Mouse (Mus musculus) layer of hippocampus, adult 11-12 months (tissue): ENCODE results near the gene Tmco5b.

ENCODE experiments used
- DNase-seq: peaks from one replicate; pipeline ENCODE4 v3.0.0; 2022; ENCODE audit warnings: low spot score

Tmco5b gene

DNA sequence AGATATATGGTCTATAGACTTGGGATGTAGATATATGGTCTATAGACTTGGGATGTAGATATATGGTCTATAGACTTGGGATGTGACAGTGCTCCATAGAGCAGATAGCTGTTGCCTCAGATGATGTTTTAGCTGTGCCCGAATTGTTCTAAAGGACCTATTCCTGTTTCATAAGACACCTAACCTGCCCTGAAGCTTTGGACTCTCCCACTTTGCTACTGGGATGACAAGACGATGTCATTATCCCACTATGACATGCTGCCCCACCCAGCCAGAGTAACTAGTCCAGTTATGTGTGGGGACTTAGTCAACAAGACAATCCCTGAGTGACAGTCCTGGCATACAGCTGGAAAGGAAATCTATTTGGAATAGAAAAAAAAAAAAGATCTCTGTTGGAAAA is at the start of gene Tmco5b:
Gene Tmco5b, plus strand, starts transcription at position 301 of the 400 bp plus-strand sequence.
- DNase-seq: no peak

DNA sequence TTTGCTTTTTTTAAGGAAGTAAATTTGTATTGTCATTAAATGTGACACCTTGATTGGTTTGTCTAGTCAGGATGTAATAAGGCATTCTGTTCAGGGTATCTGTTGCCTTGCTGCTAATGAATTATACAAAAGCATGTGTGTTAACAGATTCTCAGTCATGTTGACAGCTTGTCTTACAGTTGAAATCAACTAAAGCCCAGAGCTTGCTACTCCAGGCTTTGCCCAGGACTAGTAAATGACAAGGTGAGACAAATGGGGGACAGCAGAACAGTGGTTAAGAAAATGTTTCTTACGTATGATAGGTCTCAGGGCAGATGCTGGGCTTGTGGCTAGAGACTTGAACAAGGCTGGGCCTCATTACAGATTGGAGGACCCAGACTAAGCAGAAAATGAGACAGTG is 48.5 kb upstream of the Tmco5b start:
- no peak for DNase-seq

DNA sequence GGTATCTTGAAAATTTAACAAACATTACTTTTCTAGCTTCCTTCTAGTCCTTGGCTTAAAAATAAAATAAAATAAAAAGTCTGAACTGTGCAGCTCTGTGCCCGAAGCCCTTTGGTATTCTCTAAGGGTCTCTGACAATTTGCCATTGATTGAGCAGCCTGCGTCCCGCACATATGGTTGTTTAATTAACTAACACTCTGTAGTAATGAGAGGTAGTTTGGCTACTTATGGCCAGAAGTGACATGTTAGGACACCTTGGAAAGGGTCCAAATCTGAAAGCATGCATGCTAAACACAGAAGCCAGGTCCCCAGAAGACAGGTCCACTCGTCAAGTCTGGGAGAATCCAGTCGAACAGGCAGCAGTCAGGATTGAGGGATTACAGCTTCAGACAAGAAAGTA is 46.7 kb upstream of the Tmco5b start:
- DNase-seq: no peak

DNA sequence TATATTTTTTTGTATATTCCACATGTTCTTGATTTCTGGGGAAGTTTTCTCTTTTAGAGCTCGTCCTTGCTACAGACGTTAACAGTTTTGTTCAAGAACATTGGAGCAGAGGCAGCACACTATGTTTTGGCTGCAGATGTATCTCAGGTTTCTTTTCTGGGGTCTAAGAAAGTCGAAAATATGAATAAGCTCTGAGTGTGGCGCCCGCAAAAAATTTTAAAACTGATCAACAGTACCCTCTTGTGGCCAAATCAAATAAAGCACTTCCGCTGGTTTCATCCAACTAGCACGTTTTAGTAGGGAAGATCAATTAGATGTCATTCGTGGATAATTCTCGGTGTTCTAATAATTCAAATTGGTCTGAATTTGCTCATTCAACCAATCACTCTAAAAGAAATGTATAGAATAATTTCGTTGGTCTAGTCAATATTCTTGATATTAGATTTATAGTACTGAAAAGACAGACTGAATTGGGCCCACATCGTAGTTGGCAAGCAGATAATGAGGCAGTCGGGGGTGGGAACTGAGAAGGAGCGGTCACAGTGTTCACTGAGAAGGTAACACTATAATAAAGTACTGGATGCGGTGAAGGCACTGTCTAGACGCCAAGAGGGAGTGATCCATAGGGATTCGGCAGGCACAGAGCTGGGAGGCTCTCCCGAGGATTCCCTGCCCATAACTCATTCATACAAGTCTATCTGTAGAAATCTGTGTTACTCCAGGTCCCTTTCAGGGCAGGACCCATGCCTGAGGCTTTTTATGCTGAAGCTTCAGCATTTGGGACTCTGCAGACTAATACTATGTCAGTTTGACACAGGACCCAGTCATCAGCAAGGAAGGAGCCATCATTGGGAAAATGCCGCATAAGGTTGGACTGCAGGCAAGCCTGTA is 17.1 kb downstream of the Tmco5b start:
- peak; percentile 50 for DNase-seq

DNA sequence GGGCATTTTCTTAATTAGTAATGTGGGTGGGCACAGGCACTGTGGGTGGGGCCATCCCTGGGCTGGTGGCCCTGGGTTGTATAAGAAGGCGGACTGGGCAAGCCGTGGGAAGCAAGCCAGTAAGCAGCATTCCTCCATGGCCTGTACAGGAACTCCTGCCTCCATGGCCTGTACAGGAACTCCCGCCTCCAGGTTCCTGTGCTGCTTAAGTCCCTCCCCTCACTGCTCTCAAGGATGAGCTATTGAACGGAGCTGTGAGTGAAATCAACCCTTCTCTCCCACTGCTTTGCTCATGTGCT is 17.7 kb downstream of the Tmco5b start:
- no peak for DNase-seq

DNA sequence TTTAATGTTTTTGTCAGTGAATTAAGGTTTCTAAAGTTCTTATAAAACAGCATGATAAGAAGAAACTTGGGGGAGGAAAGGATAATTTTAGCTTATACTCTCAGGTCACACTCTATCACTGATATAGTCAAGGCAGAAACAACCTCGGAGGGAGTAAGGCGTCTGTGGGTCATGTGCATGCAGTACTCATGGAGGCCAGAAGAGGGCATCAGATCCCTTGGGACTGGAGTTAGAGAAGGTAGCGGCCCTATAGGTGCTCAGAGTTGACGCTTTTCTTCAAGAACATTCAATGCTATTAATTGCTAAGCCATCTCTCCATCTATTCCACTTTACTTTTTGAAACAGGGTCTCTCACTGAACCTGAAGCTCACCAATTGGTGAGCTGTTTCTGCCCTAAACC is 19.8 kb downstream of the Tmco5b start:
- peak; percentile 84 for DNase-seq

- no peak for DNase-seq
Measured at GRCm38 (mm10) chr2:113311211-113311610, 25.7 kb downstream of the Tmco5b start.

- no peak for DNase-seq
Measured at GRCm38 (mm10) chr2:113323016-113323415, 37.5 kb downstream of the Tmco5b start.

- DNase-seq: no peak
Measured at GRCm38 (mm10) chr2:113333799-113334541, 48.4 kb downstream of the Tmco5b start.

GRCm38 (mm10) chr2:113335561-113336294 is 50.2 kb downstream of the Tmco5b start:
- no peak for DNase-seq

DNA sequence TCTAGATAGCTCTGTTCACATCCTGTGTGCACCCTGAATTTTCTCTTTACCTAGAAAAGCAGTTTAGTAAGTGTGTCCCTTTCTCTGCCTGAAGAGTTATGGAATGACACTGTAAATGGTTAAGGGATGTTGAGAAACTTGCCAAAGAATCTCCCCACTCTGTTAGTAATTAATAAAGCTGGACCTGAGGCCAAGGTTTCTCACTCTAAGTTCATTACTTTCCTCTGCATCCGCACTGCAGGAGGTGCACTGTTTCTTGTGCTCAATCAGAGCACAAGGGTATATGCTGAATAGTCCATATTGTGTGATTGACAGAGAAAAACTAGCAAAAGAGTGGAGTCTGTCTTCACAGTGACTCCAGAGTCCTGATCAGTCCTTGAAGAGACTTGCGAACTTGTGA is 59.0 kb downstream of the Tmco5b start:
- DNase-seq: no peak
